Mouse (Mus musculus) adrenal gland, postnatal 25 days (tissue): Measurements from ENCODE around the gene Mvp. TPM values are rescaled to one million over a fixed set of nuclear protein-coding genes. Genes with fewer than 3 reads are reported as not detected.

Experiments used
- DNase-seq: peaks from one replicate; pipeline ENCODE4 v3.0.0; 2021; ENCODE audit warnings: mixed read lengths
- total RNA-seq: library from RNA; stranded (reverse); gene quantifications from 2 replicates; pipeline ENCODE4 v1.2.3, GENCODE M21; 2021

Mvp gene
- total RNA-seq, 1 experiment from 2014 or later, result 118 TPM

DNA sequence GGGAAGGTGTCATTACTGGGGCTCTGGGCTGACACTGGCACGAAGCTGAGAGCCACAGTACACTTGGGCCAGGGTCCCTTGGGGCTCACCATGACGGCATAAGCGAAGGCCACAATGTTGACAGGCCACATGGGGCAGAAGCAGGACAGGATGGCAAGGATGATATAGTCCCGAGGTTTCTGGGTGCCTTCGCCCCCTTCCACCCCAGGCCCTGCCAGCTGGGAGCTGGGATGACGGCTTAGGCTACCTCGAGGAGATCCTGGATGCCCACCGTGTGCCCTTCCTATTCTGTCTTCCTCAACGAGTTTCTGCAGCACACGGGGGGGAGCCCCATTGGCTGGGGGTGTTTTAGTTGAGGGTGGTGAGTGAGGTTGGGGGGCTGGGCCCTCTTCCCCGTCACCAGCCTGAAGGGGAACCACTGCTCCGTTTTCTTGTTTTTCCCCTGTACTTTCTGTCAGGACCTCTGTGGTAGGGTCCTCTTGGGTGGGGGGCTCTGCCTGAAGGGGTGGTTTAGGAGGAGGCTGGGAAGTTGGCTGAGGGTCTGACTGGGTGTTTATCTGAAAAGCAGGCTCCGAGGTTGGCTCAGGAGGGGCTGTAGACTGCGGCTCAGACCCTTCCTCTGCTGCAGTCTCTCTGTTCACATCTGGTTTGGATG, 5.0 kb upstream of the Mvp start:
- DNase-seq, result no peak

DNA sequence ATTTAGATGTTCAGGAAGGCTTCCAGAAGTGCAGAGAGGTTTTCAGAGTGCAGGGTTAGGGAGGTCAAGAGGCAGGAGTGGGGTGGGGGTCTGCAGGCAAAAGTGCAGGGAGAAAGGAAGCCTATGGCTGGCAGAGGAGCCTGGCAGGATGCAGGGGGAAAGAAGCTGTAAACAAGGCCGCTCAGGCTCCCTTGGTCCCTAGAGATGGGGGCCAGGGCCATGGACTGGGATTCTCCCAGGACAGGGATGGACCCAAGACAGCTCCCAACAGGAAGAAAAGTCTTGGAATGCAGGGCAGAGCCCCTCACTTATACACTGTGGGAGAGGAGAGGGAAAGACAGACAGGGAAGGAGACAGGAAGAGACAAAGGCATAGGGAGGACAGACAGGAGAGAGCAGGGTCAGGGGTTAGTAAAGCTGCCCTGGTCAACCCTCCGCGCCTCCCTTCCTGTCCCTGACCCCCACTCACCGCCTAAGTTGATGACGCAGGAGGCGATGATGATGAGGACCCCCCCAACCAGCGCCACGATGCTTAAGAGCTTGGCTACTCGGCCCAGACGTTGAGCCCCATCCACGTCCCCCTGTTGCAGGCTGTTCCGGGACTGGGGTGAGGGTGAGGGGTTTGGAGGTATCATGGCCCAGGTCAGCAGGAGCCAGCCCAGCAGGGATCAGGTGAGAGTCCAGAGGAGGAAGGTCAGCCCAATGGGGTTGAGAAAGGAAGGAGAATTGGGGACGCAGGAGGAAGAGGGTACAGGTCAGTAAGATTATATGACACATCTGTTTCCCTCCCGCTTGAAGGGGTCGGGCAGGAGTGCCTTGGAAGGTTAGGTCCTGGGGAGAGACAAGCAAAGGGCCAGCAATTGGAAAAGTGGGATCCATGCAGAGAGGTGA, 4.2 kb upstream of the Mvp start:
- no peak for DNase-seq

GRCm38 (mm10) chr7:127017950-127018345, 3.5 kb upstream of the Mvp start:
- DNase-seq, result no peak

DNA sequence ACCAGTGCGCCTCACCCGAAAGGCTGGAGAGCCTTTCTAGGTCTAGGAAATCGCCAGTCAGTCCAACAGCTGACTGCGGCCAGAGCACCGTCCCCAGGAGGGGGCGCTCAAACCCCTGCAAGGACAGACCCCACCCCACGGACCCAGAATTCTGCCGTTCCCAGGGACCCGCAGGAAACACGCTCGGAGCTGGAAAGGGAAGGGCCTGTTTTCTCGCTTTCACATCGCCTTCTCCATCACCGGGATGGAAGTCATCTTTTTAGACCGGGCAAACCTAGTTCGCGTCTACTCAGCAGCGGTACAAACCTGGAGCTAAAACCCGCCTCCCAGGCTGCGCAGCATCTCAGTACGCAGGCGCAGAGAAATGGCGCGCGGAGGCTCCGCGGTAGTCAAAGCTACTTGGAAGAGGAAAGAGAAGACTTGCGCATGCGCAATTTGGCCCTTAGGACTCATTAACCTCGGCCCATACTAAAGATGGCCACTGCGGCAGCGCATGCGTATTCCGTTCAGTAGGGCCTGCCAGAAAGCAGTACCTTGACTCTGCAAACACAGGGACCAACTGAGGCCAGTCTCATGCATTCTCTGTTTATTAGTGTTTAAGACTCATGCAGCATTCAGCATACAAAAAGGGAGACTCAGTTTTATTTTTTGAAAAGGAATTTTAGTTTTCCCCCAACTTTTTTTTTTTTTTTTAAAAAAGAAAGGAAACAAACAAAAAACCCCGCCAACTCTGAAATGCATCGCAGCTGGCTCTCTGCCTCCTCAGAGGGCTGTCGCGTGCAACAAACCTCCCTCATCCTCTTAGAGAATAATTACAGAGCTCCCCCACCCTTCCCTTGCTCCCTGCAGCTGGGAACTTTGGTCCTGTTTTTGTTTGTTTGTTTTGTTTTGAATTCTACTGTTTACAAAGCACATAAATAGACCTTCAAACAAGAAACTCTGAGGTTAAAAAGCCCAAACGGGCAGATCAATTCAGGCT, 2.8 kb upstream of the Mvp start, which contains the start of gene Pagr1a:
Gene Pagr1a, minus strand, starts transcription at position 382 of the 979 bp plus-strand sequence.
- DNase-seq, result peak; percentile 96

DNA sequence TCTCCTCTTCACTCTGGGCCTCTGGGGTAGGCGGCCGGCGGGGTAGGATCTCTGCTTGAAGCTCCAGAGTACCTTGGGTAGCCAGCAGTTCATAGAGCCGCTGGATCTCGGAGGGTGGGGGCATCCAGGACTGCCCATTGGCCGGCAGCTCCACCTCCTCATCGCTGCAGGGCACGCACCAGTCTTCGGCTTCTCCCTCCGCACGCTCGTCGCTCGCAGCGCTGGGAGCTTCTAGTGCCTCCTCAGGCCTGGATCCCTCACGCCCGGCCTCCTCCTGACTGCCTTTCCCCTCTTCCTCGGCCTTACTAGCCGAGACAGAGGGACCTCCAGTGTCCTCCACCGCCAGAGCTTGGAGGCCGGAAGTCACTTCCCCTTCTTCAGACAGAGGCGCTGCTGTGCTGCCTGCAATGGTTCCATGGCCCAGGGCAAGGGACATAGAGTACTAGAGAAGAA, 2.1 kb upstream of the Mvp start:
- peak; percentile 68 for DNase-seq

DNA sequence TGATC, 1.9 kb upstream of the Mvp start, which contains the start of gene Pagr1b:
Gene Pagr1b, minus strand, starts transcription at position 4 of the 5 bp plus-strand sequence.
- no peak for DNase-seq

GRCm38 (mm10) chr7:127016081-127016480, 1.7 kb upstream of the Mvp start:
- DNase-seq, result peak; percentile 50

GRCm38 (mm10) chr7:127014993-127015392, 572 bp upstream of the Mvp start:
- DNase-seq, result no peak

- no peak for DNase-seq
These were observed 1.0 kb downstream of the Mvp start for GRCm38 (mm10) chr7:127013385-127013784.

DNA sequence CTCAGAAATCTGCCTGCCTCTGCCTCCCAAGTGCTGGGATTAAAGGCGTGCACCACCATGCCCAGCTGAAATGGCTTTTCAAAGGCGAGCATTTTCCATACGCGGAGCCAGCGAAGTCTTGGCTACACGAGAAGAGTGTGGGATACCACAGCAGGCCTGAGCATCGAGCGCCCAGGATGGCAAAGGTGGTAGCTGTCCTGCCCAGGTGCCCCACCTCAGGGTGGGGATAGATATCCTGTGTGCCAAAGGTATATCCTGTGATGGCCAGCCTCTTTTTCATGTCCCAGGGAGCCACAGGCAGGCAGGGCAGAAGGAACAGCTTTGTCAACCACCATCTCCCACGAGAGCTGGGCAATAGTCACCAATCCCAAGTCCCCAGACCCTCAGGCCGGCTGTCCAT, 1.6 kb downstream of the Mvp start:
- DNase-seq, result no peak

DNA sequence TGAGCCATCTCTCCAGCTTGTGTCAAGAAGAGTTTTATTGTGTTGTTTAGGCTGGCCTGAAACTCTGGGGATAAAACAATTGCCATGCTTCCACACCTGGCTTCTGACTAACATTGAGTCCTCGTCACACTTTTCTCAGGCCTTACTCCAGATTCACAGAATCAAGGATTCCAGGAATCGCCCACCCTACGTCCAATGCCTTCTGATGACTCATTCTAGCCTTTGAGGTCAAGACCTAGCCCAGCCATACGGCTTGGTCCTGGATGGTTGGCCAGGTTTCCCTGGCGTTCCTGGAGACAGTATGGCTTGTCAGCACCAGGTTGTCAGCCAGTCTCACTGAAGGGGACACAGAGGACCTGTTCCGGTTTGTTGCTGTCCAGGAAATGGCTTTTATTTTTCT, 2.0 kb downstream of the Mvp start:
- no peak for DNase-seq

GRCm38 (mm10) chr7:127011717-127012116, 2.7 kb downstream of the Mvp start:
- DNase-seq, result no peak

DNA sequence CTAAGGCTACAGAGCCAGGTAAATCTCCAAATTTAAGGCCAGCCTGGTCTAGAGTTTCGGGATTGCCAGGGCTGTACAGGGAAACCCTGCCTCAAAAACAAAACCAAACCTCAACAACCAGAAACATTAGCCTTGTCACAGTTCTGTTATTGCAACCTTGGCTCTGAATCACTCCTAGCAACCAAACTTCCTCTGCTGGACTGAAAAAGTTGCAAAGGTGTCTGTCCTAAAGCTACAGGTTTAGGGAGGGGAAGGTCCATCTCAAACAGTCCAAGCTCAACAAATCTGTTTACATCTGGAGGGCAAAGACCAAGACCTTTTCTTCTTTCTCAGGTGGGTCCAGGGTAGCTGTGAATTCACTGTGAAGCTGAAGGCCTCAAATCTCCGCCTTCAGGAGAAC, 3.4 kb downstream of the Mvp start:
- no peak for DNase-seq

DNA sequence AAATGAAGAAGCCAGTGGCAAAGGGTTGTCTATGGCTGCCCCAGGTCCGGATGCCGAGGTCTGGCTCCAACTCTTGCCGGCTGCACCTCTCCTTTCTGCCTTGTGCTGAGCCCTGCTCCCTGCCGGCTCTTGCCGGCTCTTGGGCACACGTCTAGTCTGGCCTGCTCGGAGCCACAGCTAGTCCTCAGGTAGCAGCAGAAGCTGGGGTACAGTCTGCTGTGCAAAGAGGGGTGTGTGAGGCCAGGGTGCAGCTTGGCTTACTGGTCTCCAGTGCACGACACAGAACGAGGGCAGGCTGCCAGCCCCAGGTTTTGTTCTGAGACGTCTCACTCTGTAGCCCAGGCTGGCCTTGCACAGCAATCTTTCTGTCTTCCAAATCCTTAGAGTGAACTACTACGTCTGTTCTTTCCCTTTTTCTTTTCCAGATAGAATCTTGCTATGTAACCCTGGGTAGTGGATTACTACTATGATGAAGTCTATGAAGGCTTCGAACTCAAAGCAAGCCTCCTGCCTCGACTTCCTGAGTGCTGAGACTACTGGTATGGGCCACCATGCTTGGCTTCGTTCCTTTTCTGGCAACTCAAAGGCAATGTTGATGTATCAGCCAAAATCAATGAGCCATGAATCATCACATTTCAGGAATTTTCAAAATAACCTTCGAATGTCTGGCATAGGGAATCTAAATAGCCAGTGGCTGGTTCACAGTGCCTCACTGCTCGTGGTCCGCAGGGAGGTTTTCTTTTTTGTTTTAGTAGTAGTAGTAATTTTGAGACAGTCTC, 4.9 kb downstream of the Mvp start:
- no peak for DNase-seq

DNA sequence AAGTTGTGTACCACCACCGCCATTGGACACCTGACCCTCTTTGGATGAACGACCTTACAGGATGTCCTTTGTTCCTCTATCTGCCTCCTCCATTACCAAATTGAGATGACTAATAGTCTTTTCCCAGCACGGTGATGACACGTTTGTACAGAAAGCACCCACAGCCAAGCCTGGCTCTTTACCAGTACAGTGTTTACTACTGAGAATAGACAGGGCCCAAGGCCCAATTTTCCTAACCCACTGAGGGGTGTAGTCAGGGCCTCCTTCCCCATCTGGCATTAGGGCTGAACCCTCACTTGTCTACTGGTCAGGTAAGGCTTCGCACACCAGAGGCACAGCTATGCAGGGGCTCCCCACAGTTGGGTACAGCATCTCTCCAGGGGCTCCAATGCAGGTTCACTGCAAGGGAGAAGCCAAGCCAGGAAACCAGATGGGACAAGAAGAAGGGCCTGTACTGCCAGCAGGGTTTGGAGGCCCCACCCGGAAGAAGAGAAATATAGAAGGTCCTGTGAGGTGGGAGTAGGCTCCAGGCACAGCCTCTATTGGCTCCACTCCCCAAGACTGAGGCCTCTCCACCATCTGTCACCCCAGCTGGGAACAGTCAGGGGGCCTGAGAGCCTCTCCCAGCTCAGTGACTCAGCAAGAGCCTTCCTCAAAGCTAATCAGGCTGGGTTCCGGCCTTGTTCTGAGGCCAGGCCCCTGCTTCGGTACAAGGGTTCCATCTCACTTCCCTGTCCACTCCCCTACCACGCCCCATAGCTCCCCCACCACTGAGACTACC, 6.0 kb downstream of the Mvp start:
- peak; percentile 58 for DNase-seq

- DNase-seq, result no peak
These were observed 7.0 kb downstream of the Mvp start for GRCm38 (mm10) chr7:127007313-127008024.

GRCm38 (mm10) chr7:127004122-127004875, 10.1 kb downstream of the Mvp start:
- no peak for DNase-seq

- DNase-seq, result no peak
These were observed 10.8 kb downstream of the Mvp start for GRCm38 (mm10) chr7:127003620-127004019.

DNA sequence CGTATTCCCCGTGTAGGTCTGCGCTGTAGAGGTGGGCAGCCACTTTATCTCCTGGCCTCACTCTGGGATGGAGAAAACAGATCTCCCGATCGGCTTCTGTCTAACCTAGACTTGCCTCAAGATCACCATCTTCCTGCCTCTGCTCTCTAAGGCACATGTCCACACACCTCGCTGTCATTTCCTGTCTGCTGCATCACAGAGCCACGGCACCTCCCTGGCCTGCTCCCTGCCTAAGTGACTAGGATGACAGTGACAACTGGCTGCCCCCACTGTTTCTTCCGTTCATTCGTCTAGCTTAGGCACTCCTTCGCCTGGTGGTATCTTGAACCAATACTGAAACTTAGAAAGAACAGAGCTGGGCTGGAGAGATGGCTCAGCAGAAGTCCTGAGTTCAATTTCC, 14.9 kb downstream of the Mvp start:
- no peak for DNase-seq

- no peak for DNase-seq
These were observed 18.0 kb downstream of the Mvp start for GRCm38 (mm10) chr7:126996449-126996848.
